Mouse (Mus musculus): Measurements from ENCODE around the gene Cldn15. TPM values are rescaled to one million over a fixed set of nuclear protein-coding genes. Genes with fewer than 3 reads are reported as not detected.
A peak's percentile ranks its signal among the peaks of the same experiment; 100 is the strongest.

Cldn15 gene
- polyA plus RNA-seq, 1 experiment, result 2.6 TPM

GRCm38 (mm10) chr5:136960053-136960452 lies 6.4 kb upstream of the Cldn15 start:
- TF ChIP-seq POLR2A (IDR thresholded peaks at IDR 0.05; ENCODE audit: low read depth, low read length), result no peak
- TF ChIP-seq CTCF (IDR thresholded peaks at IDR 0.05; ENCODE audit: extremely low read depth, insufficient read depth, insufficient read length, insufficient replicate concordance), result no peak
- WGBS, result 93% methylated on average over 6 of the region's 6 CpGs

GRCm38 (mm10) chr5:136961334-136961982 lies 5.0 kb upstream of the Cldn15 start:
- WGBS, result 36% methylated on average over 5 of the region's 5 CpGs
- Histone ChIP-seq H3K27me3 (ENCODE audit: control insufficient read depth, insufficient read depth, low read length) (no peaks in the 10 kb centered on the region), H3K4me3 (ENCODE audit: extremely low read depth, insufficient read depth, insufficient read length) (peak overlapping the region; percentile 86), H3K36me3 (ENCODE audit: control insufficient read depth, insufficient read depth, low read length) (peaks cover 23% of the 10 kb centered on the region), H3K4me1 (ENCODE audit: control insufficient read depth, insufficient read depth, insufficient read length) (peaks cover 3% of the 10 kb centered on the region; the same call in 1 of the 2 replicates), H3K27ac (ENCODE audit: insufficient read depth, low read length) (no peak overlapping the region)
- no peak for TF ChIP-seq POLR2A (IDR thresholded peaks at IDR 0.05; ENCODE audit: low read depth, low read length)
- TF ChIP-seq CTCF (IDR thresholded peaks at IDR 0.05; ENCODE audit: extremely low read depth, insufficient read depth, insufficient read length, insufficient replicate concordance), result no peak
- no peak for DNase-seq (ENCODE audit: low read depth in 1 of 2, low spot score in 2 of 2)

More at GRCm38 (mm10) chr5:136960053-136960452, 6.4 kb upstream of the Cldn15 start:
- no peak overlapping the region for H3K4me3 ChIP-seq (ENCODE audit: extremely low read depth, insufficient read depth, insufficient read length)
- peaks cover 11% of the 10 kb centered on the region; the same call in 1 of the 2 replicates for H3K36me3 ChIP-seq (ENCODE audit: control insufficient read depth, insufficient read depth, low read length)
- no peak for DNase-seq (ENCODE audit: low read depth in 1 of 2, low spot score in 2 of 2)
- no peak overlapping the region for H3K27ac ChIP-seq (ENCODE audit: insufficient read depth, low read length)
- no peaks in the 10 kb centered on the region for H3K27me3 ChIP-seq (ENCODE audit: control insufficient read depth, insufficient read depth, low read length)
- peaks cover 3% of the 10 kb centered on the region; the same call in 1 of the 2 replicates for H3K4me1 ChIP-seq (ENCODE audit: control insufficient read depth, insufficient read depth, insufficient read length)

- DNase-seq (ENCODE audit: low read depth in 1 of 2, low spot score in 2 of 2), result peak; percentile 74 to 86
- peaks cover 23% of the 10 kb centered on the region for H3K36me3 ChIP-seq (ENCODE audit: control insufficient read depth, insufficient read depth, low read length)
- WGBS, result 2% methylated on average over 20 of the region's 20 CpGs
- H3K27ac ChIP-seq (ENCODE audit: insufficient read depth, low read length), result peak overlapping the region; percentile 91
- TF ChIP-seq POLR2A (IDR thresholded peaks at IDR 0.05; ENCODE audit: low read depth, low read length), result peak; percentile 54; the same call in 1 of the 2 replicates
- no peak for TF ChIP-seq CTCF (IDR thresholded peaks at IDR 0.05; ENCODE audit: extremely low read depth, insufficient read depth, insufficient read length, insufficient replicate concordance)
- H3K4me3 ChIP-seq (ENCODE audit: extremely low read depth, insufficient read depth, insufficient read length), result peak overlapping the region; percentile 86
- H3K27me3 ChIP-seq (ENCODE audit: control insufficient read depth, insufficient read depth, low read length), result no peaks in the 10 kb centered on the region
- peaks cover 3% of the 10 kb centered on the region; the same call in 1 of the 2 replicates for H3K4me1 ChIP-seq (ENCODE audit: control insufficient read depth, insufficient read depth, insufficient read length)
Measured at GRCm38 (mm10) chr5:136961983-136962461, 4.4 kb upstream of the Cldn15 start.

GRCm38 (mm10) chr5:136962501-136962900 lies 3.9 kb upstream of the Cldn15 start:
- Histone ChIP-seq H3K27me3 (ENCODE audit: control insufficient read depth, insufficient read depth, low read length) (no peaks in the 10 kb centered on the region), H3K4me1 (ENCODE audit: control insufficient read depth, insufficient read depth, insufficient read length) (peaks cover 3% of the 10 kb centered on the region; the same call in 1 of the 2 replicates), H3K36me3 (ENCODE audit: control insufficient read depth, insufficient read depth, low read length) (peaks cover 23% of the 10 kb centered on the region), H3K27ac (ENCODE audit: insufficient read depth, low read length) (peak overlapping the region; percentile 91), H3K4me3 (ENCODE audit: extremely low read depth, insufficient read depth, insufficient read length) (peak overlapping the region; percentile 86)
- peak; percentile 56 to 79 for DNase-seq (ENCODE audit: low read depth in 1 of 2, low spot score in 2 of 2)
- WGBS, result under 1% methylated on average over 10 of the region's 10 CpGs
- TF ChIP-seq POLR2A (IDR thresholded peaks at IDR 0.05; ENCODE audit: low read depth, low read length) (no peak), CTCF (IDR thresholded peaks at IDR 0.05; ENCODE audit: extremely low read depth, insufficient read depth, insufficient read length, insufficient replicate concordance) (peak; percentile 91; the same call in 1 of the 2 replicates)

- DNase-seq (ENCODE audit: low read depth in 1 of 2, low spot score in 2 of 2), result no peak
- Histone ChIP-seq H3K4me1 (ENCODE audit: control insufficient read depth, insufficient read depth, insufficient read length) (peaks cover 3% of the 10 kb centered on the region; the same call in 1 of the 2 replicates), H3K4me3 (ENCODE audit: extremely low read depth, insufficient read depth, insufficient read length) (no peak overlapping the region), H3K27me3 (ENCODE audit: control insufficient read depth, insufficient read depth, low read length) (no peaks in the 10 kb centered on the region), H3K27ac (ENCODE audit: insufficient read depth, low read length) (no peak overlapping the region), H3K36me3 (ENCODE audit: control insufficient read depth, insufficient read depth, low read length) (peaks cover 23% of the 10 kb centered on the region)
- 76% methylated on average over 8 of the region's 8 CpGs for WGBS
- TF ChIP-seq CTCF (IDR thresholded peaks at IDR 0.05; ENCODE audit: extremely low read depth, insufficient read depth, insufficient read length, insufficient replicate concordance), result no peak
- no peak for TF ChIP-seq POLR2A (IDR thresholded peaks at IDR 0.05; ENCODE audit: low read depth, low read length)
Measured at GRCm38 (mm10) chr5:136962966-136963540, 3.4 kb upstream of the Cldn15 start.

GRCm38 (mm10) chr5:136965210-136965609 lies 1.2 kb upstream of the Cldn15 start:
- 81% methylated on average over 9 of the region's 9 CpGs for WGBS
- Histone ChIP-seq H3K27ac (ENCODE audit: insufficient read depth, low read length) (no peak overlapping the region), H3K27me3 (ENCODE audit: control insufficient read depth, insufficient read depth, low read length) (no peaks in the 10 kb centered on the region), H3K36me3 (ENCODE audit: control insufficient read depth, insufficient read depth, low read length) (peaks cover 23% of the 10 kb centered on the region), H3K4me3 (ENCODE audit: extremely low read depth, insufficient read depth, insufficient read length) (no peak overlapping the region), H3K4me1 (ENCODE audit: control insufficient read depth, insufficient read depth, insufficient read length) (peaks cover 3% of the 10 kb centered on the region; the same call in 1 of the 2 replicates)
- no peak for DNase-seq (ENCODE audit: low read depth in 1 of 2, low spot score in 2 of 2)
- TF ChIP-seq POLR2A (IDR thresholded peaks at IDR 0.05; ENCODE audit: low read depth, low read length), result no peak

Measured in spleen, adult 2 months (tissue).